Mouse (Mus musculus): ENCODE data around the gene Cds2.
"Not testable (repeated sequence)": the region's sequence is repeated elsewhere in the genome, so short reads cannot be mapped to it uniquely, and the experiment has no call there.

Gene Cds2

DNA sequence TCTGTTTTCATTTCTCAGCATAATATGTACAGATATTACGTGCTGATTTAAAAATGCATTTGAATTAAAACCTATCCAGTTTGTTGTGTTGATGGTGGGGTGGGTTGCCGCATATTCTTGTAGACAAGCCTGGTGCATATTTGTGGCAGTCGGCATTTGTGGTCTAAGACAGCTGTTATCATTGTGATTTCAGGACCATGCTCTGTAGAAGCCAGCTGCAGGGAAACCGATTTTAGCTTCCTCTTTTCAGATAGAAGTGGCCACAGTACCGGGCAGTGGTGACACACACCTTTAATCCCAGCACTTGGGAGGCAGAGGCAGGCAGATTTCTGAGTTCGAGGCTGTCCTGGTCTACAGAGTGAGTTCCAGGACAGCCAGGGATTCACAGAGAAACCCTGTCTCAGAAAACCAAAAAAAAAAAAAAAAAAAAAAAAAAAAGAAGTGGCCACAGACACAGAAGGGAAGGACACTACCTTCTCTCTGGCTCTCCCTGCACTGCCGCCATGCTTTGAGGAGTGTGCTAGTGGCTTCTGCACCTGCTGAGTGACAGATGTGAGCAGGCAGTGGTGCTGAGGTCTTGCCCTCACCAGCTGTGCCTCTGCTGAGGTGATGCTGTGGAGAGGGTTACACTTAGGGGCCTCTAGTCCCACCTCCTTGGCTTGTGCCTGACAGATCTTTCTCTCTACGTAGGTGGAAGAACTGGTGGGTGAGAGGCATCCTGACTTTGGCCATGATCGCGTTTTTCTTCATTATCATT lies 30.9 kb downstream of the Cds2 start:
- peak in 1 of 2 experiments; percentile 12 for DNase-seq

DNA sequence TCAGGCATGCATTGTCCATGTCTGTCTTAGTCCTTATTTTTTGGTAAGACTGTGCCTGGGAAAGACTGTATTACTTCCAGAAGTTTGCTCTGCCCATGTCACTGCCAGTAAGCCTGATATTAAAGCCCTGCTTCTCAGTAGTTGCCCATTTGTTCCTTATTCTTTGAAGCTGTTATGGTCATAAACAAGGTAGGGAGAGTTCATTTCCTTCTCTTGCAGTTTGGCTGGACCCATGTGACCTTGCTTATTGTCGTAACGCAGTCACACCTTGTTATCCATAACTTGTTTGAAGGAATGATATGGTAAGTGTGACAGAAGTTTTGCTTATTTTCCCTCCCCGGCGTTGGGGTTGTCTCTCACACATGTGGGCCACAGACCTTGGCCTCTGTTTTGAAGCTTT lies 35.3 kb downstream of the Cds2 start:
- peak in 1 of 2 experiments; percentile 4 for DNase-seq

DNA sequence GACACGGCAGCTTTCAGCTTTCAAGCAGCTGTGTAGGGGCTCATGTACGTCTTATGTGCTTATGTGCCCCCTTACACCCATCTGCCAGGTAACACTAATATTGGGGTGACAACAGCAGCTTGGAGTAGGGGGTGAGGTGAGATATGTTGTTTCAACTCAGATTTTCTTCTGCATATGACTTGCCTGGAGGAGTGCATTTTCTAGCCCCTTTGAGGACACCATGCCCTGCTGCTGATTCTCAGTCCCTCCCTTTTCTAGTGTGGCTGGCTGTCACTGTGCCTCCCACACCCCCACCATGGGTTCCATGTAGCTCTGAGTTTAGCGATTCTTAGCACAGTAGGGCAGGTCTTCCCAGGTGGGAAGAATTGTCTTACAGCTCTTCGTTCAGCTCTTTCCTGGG lies 38.5 kb downstream of the Cds2 start:
- DNase-seq = no peak

DNA sequence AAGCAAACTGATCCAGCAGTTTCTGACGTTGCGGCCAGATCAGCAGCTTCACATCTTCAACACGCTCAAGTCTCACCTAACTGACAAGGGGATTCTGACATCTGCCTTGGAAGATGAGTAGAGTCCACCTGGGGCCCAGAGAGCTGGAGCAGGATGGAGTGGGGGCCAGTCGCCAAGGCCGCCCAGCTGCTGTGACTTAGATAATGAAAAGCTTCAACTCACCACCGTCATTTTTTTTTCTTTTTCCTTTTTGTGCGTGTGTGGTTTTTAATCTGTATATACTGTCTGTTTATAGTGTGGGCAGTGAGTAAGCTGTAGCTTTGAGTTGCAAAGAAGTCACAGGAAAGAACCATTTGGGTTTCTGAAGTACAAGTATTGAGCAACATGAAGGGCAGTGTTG lies 42.2 kb downstream of the Cds2 start:
- no peak for DNase-seq

DNA sequence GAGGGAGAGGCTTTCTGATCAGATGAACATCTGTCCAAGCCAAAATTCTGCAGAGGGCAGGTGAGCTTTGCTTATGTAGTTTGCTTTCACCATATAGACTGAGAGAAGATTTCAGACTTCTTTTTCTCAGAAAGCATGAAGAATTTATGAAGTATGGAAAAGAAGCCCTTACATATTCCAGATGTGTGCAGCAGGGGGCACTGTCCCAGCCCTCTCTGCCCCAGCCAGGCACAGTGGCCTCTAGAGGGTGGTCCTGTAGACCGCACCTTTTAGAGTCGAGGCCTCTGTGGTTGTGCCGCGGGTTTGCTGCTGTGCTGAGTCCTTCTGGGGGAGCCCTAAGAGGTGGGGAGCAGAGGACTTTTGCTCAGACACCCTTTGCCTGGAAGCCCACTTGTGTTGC lies 43.0 kb downstream of the Cds2 start:
- DNase-seq = no peak

DNA sequence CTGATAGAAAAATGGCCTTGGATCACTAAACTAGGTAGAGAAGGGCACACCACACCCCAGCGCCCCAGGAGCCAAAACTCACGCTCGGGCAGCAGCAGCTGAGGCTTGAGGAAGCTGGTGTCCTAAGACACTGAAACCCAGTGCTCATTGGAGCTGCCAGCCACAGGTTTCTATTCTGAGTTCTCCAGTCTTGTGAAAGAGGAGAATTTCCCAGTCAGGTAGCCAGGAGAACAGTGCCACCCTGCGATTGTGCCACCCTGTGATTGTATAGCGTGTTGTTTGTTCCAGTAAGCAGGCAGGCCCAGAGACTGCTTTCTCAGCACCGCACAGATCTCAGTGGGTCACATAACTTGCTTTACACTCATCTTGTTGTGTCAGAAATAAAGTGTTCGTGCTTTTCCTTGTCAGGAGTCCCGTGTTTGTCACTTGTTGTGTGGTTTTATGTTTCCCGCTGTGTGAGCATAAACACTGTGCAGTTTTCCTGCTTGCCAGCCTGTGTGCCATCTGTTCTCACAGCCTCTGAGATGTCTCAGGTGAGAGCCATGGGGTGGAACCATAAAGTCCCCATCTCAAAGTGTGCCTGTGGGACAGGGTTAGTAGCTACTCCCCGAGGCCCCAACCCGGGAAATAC lies 44.4 kb downstream of the Cds2 start:
- DNase-seq = no peak

DNA sequence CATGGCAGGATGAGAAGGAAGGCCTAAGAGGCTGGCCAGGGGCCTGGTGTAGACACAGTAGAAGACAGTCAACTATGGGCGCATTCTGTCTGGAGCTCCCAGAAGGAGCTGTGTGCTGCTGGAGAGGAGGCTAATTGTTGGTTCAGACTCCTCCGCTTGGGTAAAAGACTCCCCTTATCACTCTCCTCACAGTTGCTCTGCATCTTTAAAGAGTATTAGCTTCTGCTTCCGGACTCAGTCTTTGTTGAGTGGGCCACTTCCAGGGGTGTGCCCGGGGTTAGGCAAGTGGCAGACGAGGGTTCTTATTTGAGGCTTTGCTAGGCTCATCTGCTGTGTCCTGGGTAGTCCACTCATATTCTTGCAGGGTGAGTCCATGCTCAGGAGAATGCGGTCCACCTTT lies 45.9 kb downstream of the Cds2 start:
- DNase-seq = no peak

DNA sequence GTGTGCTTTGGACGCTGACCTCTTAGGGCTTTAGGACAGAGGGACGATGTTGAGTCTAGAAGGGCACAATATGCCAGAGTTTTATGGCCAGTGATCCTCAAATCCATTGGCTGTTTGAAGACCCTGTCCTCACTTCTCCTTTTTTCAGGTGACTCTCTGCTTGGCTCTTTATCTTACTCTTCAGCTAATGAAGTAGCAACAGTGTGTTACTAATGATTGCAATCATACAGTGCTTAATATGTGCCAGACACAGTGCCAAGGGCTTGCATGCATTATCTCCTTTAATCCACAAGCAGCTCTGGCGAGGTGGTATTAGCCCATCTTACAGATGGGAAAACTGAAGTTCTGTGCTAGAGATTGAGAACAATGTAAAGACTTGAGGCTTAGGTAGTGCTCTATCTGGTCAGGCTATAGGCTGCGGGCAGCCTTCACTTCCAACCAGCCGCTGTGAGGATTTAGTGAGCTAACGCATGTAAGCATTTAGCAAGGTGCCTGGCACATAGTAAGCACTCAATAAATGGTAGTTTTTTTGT lies 46.5 kb downstream of the Cds2 start:
- DNase-seq = no peak

DNA sequence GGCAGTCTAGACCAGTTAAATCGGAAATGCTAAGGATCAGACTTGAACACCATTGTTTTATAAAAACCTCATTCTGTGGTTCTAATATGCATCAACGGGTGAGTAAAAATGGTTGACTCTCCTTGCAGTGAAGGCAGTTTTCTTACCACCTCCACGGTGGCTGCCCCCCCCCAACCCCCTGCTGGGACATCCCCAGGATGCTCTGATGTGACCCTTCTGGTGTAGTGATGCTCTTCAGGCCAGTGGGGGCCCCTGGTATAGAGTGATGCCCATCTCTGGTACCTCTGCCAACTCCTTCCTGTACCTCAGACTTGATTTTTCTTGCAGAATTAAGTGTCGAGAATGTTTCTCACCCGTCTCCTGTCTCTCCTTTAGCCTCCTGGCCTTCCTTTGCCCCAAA lies 49.7 kb downstream of the Cds2 start:
- DNase-seq = no peak

DNA sequence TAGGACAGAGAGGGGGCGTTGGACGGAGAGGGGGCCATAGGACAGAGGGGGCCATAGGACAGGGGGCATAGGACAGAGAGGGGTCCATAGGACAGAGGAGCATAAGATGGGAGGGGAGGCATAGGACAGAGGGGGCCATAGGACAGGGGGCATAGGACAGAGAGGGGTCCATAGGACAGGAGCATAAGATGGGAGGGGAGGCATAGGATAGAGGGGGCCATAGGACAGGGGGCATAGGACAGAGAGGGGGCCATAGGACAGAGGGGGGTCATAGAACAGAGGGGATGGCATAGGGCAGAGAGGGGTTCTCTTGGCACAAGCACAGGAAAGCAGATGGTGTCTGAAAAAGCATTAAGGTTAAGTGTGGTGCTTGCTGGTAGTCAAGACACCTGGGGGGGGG lies 50.6 kb downstream of the Cds2 start:
- no peak for DNase-seq

DNA sequence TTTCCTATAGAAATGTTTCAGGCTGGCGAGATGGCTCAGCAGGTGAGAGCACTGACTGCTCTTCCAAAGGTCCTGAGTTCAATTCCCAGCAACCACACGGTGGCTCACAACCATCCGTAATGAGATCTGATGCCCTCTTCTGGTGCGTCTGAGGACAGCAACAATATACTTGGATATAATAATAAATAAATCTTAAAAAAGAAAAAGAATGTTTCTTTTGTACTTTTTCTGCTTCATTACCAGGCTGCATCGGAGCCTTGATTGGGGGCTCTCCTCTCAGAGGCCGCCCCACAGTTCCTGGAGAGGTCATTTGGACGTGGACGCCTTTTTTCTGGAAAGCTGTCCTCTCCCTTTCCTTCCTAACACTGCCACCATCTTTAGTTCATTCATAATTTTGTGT lies 51.1 kb downstream of the Cds2 start:
- not testable (repeated sequence) for DNase-seq

DNA sequence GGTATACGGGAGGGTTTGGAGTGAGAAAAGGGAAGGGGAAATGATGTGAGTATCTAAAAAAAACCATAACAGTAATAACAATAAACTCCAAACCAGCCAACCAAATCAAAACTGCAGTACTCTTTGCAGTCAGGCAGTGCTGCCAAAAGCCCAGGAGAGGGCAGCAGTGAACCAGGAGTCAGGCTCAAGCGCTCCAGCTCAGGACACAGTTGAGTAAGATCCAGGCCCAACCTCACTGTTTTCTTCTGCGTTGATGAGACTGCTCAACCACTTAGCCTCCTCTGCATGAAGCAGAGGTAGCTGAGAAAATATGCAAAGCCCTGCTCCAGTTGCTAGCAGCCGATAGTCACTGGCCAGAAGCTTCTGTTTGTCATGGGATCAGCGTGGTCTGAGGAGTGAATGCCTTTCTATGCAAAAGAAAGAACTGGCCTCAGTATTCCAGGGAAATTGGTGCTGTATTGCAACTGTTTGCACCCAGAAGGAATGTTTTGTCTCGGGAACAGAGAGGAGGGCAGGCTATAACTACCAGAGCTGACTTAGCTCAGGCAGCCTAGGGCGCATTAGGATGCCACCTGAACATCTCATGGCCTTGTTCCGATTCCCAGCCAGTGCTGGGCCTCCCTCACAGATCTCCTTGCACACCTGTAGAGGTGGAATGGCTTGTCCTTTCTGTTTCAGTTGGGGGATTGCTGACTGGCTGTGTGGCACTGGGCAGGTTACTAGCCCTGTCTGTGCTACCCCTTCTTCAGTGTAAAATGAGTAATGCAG lies 53.3 kb downstream of the Cds2 start:
- peak; percentile 59 to 75 for DNase-seq

DNA sequence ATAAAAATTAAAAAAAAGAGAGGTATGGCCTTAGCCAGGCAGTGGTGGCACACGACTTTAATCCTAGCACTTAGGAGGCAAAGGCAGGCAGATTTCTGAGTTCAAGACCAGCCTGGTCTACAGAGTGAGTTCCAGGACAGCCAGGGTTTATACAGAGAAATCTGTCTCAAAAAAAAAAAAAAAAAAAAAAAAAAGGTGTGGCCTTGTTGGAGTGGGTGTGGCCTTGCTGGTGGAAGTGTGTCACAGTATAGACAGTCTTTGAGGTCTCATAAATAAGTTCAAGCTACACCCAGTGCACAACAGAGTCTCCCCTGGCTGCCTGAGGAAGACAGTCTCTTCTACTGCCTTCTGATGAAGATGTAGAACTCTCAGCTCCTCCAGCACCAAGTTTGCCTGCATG lies 54.2 kb downstream of the Cds2 start:
- no peak for DNase-seq

DNA sequence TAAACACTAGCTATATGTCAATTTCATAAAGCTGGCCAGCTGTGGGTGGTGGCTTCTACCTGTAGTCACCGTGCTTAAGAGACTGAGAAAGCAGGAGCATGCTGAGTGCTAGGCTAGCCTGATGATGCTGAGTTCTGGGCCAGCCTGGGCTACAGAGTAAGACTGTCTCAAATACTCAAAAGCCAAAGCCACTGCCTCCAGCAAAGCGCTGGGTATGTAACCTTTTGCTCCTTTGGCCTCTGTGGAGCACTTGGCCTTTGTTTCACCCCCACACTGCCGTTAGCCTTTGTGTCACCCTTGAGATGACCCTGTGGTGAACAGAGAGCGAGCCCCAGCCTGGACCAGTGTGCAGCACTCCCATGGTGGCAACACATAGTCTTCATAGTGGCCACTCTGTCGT lies 57.6 kb downstream of the Cds2 start:
- no peak for DNase-seq

DNA sequence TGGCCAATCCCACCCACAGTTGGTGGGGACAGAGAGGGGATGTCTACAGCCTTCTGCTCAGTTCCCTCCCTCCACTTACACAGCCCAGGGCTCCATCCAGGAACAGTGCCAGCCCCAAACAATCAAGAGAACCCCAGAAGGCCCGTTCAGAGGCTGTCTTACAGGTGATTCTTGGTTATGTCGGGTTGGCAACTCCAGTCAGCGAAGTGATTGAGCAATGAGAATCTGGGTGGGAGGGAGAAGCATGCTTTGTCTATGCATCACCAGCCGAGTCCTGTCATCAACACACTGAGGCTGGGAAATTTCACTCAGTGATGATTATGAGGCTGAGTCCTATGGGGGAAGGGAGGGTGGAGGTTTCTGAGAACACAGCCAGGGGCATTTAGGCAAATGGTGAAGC lies 60.6 kb downstream of the Cds2 start:
- peak in 1 of 2 experiments; percentile 32 for DNase-seq

DNA sequence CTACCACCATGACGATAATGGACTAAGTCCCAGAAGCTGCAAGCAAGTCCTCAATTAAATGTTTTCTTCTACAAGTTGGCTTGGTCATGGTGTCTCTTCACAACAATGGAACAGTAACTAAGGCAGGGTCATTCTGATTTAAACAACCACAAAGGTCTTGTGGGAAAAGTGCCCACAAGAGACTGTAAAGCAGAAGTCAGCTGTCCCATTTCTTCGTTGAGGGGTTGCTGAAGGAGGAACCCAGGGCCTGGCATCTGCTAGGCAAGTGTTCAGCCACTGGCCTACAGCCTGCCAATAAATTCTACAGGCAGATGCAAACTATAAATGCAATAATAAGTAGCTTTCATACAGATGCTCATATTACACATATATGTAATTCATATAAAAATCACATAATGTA lies 74.3 kb downstream of the Cds2 start:
- no peak for DNase-seq

DNA sequence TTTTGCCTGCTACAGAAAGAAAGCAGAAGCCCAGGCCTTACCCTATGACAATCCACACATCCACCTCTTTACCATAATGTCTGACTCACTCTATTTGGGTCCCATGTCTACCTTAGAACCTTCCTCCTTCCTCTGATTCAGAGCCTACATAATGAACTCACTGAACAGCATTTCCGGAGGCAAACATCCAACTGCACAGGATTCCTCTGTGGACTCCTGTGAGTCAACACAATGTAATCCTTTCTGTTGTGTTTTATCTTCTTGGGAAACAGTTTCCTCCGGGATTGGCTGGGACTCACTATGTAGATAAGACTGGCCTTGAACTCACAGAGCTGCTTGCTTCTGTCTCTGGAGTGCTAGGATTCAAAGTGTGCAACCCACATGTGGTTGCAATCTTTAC lies 77.4 kb downstream of the Cds2 start:
- no peak for DNase-seq

DNA sequence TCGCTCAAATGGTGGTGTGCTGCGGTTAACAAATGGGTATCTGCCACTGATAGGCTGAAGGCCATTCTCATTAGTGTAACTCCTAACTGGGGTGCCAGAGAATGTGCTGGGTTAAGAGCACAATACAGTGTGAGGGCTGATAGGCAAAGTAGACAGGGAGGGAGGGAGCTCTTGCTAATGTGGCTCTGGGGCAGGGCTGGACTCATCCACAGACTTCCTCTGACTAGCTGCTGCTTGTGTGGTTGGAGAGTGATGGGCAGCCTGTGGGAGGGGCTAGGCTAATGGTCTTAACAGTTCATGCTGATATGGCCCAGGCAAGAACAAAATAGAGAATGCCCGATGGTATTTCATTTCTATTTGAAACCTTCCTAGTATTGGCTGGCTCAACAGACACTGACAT lies 78.3 kb downstream of the Cds2 start:
- DNase-seq = no peak

DNA sequence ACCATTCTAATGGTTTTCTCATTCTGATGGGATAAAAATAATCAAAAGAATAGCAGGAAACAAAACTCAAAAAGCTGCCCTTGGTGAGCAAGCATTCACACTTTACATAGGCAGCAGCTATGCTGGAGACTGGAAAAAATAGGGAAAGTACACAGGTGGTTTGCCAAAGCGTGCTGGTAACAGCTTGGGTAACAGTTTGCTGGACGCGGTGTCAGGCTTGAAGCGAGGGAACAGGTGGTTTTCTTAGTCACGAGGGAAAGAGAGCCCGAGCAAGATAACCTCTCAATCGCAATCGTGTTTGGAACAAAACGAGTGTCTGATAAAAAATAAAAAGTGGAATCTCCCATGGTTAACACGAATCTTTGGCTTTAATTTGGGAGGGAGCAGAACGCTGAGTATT lies 80.9 kb downstream of the Cds2 start:
- DNase-seq = no peak

Measured in lung, postnatal 4 days (tissue).